Mouse (Mus musculus): ENCODE measurements around the gene Sh3d19.

Sh3d19 gene

DNA sequence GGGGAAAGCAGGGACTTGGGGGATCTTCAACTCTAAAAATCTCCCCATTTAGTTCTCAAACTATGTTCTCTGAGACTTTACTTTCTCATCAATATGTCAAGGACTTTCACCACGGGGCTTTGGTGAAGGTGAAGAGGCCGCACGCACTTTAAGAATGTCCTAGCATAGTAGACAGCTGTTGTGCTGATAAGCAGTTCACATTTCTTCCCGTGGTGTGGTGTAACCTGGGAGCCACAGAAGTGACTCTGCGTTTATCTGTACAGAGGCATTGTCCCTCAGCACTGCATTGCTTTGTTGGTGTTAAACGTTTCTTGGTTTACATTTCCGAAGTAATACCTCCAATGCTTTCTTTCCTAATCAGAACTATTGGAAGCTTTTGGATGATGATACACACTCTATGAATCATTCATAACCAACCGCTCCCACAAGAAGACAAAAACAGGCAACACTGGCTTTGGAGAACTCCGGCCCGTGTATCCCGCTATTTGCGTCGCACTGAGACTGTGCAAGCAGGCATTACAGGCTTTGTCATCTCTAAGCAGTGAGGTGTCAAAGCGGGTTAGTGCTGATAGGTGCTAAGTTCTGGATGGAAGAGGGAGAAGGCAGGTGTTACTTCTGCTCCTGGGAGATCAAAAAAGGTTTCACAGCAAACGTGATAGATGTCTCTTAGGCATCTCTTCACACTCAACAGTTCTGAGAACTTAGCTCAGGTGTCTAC, 57.9 kb downstream of the Sh3d19 start:
- no peak for DNase-seq (ENCODE audit: low spot score)

DNA sequence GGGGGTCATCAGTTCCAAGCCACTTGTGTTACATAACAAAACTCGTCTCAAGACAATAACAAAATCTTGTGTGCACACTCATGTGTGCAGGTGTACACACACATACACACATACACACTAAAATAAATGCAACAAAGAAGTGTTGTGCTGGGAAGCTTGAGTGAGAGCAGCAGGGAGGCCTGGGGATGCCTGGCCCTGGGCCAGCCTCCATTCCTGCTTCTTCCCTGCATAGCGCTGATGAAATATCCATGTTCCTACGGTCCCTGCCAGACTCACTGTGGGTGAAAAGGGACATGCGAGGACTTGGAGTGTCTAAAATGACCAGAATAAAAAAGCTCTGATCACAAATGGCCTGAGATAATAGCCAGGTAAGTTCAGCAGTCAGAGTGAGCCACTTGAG, 59.7 kb downstream of the Sh3d19 start:
- DNase-seq (ENCODE audit: low spot score) = no peak

DNA sequence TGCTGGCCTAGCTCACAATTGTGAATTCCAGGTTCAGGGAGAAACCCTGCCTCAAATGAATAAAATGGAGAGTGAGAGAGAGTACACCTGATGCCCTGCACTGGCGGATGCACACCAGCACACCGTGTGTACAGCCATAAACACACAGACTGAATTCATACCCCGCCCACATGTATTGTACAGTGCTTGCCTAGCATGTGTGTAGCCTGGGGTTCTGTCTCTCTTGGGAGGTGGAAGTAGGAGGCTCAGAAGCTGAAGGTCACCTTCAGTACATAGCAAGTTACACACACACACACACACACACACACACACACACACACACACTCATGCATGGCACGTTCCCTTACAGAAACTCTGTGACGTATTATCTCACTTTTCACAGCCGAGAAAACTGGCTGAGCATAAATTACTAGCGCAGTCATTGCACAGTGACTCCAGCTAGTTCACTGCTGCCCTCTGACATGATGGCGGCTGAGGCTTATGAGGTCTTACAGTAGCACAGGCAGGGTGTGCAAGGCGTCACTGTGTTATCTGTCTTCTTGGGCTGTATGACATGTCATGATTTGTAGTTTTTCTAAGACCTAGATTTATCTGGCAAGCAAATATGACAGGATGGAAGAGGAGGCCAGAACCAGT, 62.7 kb downstream of the Sh3d19 start:
- DNase-seq (ENCODE audit: low spot score) = no peak

DNA sequence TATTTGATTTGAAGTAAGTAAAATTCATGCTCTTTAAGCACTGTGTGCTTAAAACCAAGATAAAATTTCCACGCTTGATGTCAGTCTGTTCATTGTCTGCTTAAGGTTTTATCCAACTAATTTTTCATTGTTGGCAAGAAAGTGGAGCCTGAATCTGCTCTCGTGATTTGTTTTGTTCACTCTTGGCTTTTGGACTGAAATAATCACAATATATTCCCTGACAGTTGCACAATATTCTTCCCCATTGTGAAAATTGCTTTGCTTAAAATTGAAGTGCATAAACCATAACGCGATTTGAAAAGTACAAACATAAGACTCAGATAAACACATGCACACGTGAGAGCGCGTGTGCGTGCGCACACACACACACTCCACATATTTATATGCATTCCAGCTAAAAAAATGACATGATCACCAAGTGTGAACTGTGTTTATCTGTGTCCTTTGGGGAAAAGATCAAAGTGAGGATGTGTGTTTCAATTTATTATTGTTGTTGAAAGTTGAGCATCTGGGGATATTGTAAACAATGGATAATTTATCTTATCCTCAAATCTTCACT, 67.1 kb downstream of the Sh3d19 start:
- no peak for DNase-seq (ENCODE audit: low spot score)

DNA sequence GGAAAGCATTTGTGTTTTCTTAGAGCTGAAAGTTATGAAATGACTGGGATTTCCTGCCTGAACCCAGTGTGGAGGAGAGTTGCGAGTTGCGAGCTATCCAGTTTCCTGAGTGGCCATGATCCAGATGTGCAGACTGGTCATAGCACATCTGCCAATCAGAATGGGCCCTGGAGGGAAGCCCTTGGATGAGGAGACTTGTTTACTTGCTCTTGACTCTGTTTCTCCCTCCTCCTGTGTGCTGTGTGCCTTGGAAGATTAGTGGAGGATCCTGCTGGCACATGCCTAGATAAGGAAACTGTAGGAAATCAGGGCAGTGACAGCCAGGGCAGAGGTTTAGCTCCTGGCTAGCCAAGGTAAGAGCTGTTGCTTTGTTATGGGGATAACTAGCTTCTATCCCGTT, 67.7 kb downstream of the Sh3d19 start:
- peak; percentile 13 for DNase-seq (ENCODE audit: low spot score)

DNA sequence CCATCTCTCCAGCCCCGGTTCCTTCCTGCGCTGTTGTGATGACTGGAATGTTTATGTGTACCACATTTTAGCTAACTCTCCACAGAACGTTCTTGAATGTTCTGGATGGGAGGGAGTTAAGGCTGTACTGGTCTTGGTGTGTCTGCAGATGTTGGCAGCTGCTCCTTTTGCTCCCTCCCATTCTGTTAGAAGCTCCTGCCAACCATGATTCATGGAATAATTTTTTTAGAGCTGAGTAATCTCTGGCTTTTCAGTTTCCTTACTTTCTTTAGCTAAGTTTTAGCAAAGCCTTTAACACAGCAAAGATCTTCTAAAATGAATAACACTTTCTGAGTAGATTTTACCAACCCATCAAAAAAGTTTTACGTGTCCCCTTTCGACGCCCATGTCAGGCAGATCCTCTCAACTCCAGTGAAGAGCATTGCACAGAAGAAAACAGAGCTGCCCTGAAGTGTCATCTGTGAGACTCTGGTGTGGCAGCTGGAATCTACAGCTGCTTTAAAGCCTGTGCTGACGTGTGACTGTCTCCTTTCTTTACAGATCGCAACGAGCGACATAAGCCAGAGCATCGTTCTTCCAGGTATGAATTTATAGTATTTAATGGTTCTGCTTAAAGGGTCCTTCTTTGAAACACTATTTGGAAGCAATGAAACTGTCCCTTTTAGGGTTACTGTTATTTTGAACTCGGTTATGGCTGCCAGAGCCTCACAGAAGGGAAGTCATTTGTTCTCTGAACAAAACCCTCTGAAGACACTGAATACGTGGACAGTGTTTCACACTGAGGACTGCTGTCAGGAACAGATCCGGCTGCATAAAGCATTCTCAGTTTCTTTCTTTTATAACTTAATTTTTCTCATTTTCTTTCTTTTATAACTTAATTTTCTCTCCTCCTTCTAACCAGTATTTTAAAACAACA, 69.6 kb downstream of the Sh3d19 start:
- no peak for DNase-seq (ENCODE audit: low spot score)

DNA sequence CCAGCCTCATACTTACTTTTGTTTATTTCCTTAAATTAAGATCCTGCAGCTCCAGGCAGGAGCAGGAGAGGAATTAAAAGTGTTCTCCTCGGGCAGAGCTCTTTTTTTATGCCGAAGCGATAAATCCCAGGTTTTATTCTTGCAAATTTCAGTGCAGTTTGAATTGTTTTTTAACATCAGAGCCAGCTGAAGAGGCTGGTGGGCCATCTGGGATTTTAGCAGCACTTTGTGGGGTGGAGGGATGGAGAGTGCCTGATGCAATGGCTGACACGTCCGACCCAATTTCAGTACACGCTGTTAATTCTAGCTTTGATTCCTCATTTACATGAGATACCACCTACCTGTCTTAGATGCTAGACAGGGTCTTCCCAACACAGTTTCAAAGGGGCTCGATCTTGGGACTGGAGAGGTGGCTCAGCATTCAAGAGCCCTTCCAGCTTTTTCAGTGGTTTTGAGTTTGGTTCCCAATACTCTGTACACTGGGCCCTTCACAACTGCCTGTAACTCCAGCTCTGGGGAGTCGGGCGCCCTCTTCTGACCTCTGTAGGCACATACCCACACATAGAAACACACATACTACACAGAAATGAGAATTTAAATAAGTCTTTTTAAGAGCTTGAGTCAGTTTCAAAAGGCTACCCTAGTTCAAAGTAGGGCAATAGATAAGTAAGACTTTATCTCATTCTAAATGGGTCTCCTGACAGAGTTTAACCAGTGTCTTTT, 76.9 kb downstream of the Sh3d19 start:
- no peak for DNase-seq (ENCODE audit: low spot score)

DNA sequence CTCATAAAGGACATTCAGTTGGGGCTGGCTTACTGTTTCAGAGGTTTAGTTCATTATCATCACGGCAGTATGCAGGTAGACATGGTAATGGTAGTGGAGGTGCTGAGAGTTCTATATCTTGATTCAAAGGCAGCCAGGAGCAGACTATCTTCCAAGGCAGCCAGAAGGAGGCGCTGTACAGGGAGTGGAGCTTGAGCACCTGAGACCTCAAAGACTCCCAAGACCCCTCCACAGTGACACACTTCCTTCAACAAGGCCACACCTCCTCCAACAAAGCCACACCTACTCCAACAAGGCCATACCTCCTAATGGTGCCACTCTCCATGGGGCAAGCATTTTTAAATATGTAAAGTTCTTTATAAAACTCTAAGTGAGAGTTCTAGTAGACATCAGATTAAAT, 78.1 kb downstream of the Sh3d19 start:
- DNase-seq (ENCODE audit: low spot score) = no peak

DNA sequence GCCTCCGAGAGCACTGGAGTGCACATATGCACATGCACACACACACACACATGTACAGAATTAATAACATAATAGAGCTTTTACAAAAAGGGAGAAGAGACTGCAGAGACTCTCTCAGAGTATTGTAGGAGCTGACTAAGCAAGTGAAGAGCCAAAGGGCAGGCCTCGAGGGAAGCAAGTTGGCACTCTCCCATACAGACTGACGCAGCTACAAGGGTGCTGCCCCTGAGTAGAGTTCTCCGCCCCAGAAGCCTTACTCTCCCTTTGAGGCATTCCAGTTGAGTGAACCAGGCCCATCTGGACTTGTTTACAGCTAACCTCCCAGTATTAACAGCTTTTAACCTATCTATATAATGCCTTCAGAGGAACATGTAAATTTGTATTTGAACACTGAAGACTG, 85.8 kb downstream of the Sh3d19 start:
- DNase-seq (ENCODE audit: low spot score) = peak; percentile 43

DNA sequence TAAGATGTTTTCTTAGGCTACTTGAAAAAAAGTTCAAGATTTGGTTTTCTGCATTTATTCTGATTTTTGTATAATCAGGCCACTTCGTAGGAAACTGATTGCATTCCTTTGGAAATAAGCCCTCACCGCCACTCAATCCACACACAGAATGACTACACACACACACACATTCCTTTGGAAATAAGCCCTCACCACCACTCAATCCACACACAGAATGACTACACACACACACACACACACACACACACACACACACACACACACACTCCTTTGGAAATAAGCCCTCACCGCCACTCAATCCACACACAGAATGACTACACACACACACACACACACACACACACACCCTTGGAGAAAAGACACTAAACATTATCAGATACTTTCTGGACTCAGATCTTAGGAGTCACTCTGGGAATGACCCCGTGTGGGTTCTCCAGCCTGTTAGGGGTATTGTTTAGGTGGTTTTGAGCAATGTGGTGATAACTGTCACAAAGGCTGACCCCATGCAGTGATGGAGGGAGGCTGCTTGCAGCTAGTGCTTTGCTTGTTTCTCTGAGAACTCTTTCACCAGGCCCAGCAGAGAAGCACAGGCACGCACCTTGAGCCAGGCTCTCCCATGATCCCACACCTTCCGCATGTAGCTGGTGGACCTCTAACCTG, 86.7 kb downstream of the Sh3d19 start:
- DNase-seq (ENCODE audit: low spot score) = no peak

DNA sequence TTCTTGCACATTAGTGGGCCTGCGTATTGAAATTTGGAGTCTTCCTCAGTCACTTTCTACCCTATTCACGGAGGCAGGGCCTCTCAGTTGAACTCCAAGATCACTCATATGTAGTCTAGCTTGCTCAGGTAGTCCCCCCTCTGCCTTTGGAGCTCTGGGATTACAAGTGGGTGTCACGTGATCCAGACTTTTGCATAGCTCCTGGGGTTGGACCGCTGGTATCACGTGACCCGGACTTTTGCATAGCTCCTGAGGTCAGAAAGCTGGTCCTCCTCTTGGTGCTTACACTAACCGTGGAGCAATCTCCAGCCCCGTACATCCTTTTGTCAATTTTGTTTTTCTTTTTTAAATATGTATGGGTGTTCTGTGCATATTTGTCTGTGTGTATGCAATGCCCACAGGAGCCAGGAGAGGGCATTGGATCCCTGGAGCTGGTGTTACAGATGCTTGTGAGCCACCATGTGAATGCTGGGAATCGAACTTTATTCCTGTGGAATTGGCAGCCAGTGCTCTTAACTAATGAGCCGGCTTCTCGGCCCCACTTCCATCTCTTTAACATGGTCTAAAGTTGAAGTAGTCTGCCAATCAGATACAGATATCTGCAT, 98.8 kb downstream of the Sh3d19 start:
- no peak for DNase-seq (ENCODE audit: low spot score)

DNA sequence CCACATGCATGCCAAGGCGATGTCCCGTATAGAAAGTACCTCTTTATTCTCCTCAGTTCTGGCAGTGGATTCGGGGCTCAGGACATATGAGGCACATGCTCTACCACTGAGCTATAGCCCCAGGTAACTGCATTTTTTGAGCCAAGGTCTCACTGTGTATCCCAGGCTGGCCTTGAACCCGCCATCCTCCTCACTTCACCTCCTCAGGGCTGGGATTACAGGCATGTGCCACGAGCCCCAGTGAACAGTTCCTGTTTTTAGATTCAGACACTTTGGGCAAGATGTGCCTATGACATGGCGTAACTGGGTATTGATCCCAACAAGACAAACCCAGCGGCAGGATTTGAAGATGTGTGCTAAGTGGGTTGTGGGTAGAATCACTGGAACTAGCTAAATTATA, 99.9 kb downstream of the Sh3d19 start:
- DNase-seq (ENCODE audit: low spot score) = no peak

DNA sequence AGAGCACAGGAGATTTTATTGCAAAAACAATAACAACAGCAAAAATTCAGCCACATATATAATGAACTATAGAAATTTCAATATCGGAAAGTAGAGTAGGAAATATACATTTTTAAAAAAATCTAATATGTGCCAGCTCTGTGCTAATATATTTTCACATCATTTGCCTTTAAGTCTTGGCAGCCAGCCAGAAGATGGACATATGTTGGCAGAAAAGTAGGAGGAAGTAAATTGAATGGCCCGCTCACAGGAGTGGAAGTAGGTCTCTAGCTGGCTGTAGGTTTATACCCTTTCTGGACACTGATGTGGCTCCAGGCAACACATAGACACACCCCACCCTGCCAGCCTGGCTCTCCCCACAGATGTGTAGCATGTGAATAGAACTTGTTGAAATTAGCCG, 101.2 kb downstream of the Sh3d19 start:
- DNase-seq (ENCODE audit: low spot score) = no peak

DNA sequence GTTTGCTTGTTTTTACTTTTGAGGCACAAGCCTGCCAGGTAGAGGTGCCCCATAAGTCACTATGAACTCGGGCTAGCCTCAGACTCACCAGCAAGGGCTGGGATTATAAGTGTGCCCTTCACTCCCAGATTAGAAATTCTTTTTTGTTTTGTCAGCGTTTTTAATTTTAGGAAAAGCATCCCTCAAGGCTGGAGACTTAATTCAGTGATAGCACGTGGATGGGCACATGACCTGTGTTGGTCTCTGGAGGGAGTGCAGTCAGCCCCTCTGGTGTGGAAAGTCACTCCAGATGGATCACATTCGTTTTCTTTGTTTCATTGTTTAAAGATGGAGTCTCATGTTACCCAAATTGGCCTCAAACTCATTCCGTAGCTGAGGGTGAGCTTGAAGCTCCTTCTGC, 102.0 kb downstream of the Sh3d19 start:
- DNase-seq (ENCODE audit: low spot score) = no peak

DNA sequence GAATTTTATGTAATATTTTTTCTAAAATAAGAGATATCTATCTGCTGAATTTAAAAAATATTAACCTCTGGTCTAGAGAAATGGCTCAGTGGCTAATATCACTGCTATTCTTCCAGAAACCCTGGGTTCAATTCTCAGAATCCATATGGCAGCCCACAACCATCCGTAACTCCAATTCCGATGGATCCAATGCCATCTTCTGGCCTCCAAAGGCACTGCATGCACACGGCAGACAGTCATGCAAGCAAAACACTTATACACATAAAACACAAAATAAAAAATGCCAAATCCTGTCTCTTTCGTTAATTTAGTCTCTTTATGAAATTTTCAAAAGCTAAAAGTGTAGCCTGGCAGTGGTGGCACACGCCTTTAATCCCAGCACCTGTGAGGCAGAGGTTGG, 104.7 kb downstream of the Sh3d19 start:
- no peak for DNase-seq (ENCODE audit: low spot score)

DNA sequence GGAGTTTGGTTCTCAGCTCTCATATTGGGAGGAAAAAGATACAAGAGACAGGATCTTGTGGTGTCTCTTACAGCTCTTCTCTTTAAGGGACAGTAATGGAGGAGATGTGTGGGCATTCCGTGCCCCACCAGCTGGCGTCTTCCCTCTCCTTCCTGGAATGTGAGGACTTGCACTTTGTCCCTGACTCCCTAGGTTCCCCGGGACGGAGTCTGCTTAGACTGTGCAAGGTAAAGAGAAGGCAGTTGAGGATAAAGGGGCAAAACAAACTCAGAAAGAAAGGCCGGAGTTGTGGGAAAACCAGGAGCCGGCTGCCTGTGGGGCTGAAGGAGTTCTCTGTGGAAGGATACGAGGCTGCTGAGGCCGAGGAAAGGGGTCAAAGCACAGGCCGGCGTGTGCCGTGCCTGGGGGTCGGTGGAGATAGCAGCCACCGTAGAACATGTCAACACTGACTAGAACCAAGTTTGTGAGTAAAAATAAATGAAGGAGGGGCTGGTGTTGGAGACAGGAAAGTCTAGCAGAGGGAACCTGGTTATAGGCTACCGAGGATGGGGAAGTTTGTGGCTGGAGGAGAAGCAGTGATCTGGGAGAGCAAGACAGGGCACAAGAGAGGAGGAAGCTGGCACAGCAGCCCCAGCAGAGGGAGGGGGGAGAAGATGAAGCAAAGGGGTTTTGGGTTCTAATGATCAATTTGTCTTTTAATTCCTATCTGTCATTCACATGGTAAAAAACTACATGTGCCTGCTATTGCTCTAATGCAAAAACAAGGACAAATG, 105.8 kb downstream of the Sh3d19 start:
- no peak for DNase-seq (ENCODE audit: low spot score)

DNA sequence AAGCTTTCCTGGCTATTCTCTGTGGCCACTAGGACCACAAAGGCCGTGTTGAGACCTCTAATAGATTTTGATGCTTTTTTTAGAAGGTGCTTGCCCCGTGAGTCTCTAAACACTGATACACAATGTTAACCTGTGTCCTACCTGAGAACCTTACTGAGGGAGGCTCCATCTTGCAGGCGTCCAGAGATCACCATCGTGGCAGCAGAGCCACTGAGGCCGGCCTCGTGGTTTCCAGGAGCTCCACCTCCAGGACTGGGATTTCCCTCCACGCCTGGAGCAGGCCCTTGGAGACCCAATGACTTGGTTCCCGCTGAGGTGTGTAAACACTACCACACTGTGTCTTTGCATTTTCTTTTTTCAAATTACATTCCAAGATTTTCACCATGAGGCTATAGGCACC, 112.1 kb downstream of the Sh3d19 start:
- DNase-seq (ENCODE audit: low spot score) = no peak

DNA sequence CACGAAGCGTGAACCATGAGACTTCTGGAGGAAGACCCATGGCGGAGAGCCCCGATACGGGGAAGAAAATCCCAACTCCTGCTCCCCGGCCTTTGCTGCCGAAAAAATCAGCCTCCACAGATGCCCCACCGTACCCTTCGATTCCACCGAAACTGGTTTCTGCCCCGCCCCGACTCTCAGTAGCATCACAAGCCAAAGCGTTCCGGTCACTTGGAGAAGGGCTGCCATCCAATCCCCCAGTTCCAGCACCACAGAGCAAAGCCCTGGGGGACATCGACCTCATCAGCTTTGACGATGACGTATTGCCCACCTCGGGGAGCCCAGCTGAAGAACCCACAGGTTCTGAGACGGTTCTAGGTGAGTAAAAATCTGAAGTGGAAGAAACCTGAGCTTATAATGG, 114.1 kb downstream of the Sh3d19 start:
- no peak for DNase-seq (ENCODE audit: low spot score)

DNA sequence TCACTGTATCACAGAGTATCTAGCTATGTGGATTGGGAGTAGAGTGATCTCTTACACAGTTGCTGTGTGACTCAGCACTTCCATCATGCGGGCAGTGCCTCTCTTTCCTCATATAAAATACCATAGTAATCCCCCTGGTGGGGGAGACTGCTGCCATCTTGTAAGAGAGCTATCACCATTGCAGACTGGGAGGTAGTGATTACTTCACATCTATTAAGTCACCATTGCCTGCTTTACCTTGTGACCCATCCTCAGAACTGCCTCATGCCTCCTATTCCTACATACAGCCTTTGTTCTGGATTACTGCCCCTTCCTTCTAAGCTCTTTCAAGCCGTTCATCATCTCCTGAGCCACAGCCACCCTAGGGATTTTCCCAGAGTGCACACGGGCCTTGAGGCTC, 117.0 kb downstream of the Sh3d19 start:
- DNase-seq (ENCODE audit: low spot score) = no peak

DNA sequence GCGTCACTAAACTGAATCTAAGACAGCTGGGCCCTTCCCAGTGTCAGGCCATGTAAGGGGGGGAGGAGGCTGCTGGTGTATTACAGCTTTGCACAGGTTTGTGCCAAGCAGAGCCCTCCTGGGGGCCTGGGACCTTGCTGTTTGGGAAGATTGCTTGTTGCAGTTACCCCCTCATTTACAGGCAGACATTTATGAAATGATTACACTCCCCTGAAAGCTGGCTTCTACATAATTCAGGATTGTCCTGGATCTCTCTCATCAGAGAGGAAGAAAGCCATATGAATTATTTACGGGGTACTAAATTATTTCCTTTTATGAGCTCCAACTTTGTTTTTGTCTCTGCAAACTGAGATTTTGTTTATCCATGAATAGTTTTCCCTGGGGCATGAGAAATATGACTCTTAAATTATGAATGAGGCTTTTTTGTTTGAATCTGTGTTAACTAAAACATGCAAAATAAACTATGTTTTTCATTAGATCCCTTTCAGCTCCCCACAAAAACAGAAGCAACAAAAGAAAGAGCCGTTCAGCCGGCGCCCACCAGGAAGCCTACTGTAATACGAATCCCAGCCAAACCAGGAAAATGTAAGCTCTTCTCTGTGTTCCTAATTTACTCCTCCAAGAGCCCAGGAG, 122.4 kb downstream of the Sh3d19 start:
- DNase-seq (ENCODE audit: low spot score) = no peak
